Mouse (Mus musculus): ENCODE measurements at regions not wholly inside any gene's neighbourhood (a gene's known extent, or its start where the extent isn't known, plus 50 kb on each side); places are given as distances from the start of the nearest gene placed in this dataset.
"Not testable (repeated sequence)": the region's sequence is repeated elsewhere in the genome, so short reads cannot be mapped to it uniquely, and the experiment has no call there.

DNA sequence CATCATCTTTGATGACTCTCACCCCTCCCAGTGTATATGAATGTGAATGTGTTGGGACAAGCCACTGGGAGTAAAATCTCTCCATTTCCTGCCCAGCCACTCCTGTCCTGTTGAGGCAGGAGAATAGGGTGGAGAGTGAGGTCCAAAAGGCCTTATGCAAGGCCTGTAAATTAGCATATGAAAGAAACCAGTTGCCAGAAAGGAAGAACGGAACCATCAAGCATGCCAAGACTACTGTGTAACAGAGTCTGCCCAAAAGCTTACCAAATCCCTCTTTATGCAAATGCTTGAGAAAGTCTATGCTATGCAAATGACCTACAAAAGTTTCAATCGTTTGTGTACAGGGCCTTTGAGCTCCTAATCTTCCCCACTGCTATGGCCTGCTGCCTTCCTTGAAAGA, 404.0 kb upstream of the Tbl1xr1 start:
- no peak for TF ChIP-seq POLR2A (IDR thresholded peaks at IDR 0.05; ENCODE audit: low read depth, low read length)
- no peak for TF ChIP-seq CTCF (IDR thresholded peaks at IDR 0.05; ENCODE audit: borderline replicate concordance, insufficient read depth, low read length)
- no peak overlapping the region for H3K27ac ChIP-seq (ENCODE audit: insufficient read depth, low read length)
- no peak overlapping the region for H3K4me3 ChIP-seq (ENCODE audit: insufficient read depth, low read length)
- no peaks in the 10 kb centered on the region for H3K4me1 ChIP-seq (ENCODE audit: control insufficient read depth, insufficient read depth, low read length)

DNA sequence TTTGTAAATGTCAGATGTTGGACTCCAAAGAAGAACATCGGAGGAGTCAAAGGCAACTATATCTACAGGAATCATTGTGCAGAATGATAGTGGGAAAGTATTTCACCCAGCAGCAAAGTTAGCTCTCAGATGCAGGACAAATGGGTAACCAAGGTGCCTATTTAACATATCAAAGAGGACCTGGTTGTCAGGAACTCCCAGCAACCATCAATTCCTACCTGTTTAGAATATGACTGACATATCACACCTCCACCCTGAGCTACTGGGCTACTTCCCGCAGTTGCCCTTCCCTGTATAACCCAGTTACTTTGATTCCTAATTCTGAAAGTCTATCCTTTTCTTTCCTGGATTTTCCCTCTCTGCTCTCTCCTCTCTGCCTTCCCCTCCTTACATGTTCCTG, 403.0 kb upstream of the Tbl1xr1 start:
- Histone ChIP-seq H3K4me3 (ENCODE audit: insufficient read depth, low read length) (no peak overlapping the region), H3K4me1 (ENCODE audit: control insufficient read depth, insufficient read depth, low read length) (no peaks in the 10 kb centered on the region), H3K27ac (ENCODE audit: insufficient read depth, low read length) (no peak overlapping the region)
- TF ChIP-seq CTCF (IDR thresholded peaks at IDR 0.05; ENCODE audit: borderline replicate concordance, insufficient read depth, low read length) = no peak
- TF ChIP-seq POLR2A (IDR thresholded peaks at IDR 0.05; ENCODE audit: low read depth, low read length) = no peak

GRCm38 (mm10) chr3:21678265-21678664, 398.2 kb upstream of the Tbl1xr1 start:
- TF ChIP-seq CTCF (IDR thresholded peaks at IDR 0.05; ENCODE audit: borderline replicate concordance, insufficient read depth, low read length) (no peak), POLR2A (IDR thresholded peaks at IDR 0.05; ENCODE audit: low read depth, low read length) (no peak)
- Histone ChIP-seq H3K4me3 (ENCODE audit: insufficient read depth, low read length) (no peak overlapping the region), H3K4me1 (ENCODE audit: control insufficient read depth, insufficient read depth, low read length) (no peaks in the 10 kb centered on the region), H3K27ac (ENCODE audit: insufficient read depth, low read length) (no peak overlapping the region)

DNA sequence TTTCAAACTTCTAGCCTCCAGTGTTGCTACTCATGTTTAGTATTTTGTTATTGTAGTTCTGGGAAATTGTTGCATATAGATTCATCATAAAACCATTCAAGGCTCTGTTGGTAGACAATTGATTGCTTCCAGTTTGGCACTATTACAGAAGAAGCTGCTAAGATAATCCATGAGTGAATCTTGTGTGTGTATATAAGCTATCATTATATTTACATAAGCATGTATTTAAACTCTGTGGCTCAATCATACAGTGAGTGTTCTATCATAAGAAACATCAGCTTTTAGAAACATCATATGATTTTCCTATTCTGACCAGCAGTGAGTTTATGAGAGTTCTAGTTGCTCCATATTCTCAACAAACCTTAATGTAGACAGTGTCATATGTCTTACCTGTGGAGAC, 397.7 kb upstream of the Tbl1xr1 start:
- H3K27ac ChIP-seq (ENCODE audit: insufficient read depth, low read length) = no peak overlapping the region
- no peak for TF ChIP-seq CTCF (IDR thresholded peaks at IDR 0.05; ENCODE audit: borderline replicate concordance, insufficient read depth, low read length)
- no peak for TF ChIP-seq POLR2A (IDR thresholded peaks at IDR 0.05; ENCODE audit: low read depth, low read length)

DNA sequence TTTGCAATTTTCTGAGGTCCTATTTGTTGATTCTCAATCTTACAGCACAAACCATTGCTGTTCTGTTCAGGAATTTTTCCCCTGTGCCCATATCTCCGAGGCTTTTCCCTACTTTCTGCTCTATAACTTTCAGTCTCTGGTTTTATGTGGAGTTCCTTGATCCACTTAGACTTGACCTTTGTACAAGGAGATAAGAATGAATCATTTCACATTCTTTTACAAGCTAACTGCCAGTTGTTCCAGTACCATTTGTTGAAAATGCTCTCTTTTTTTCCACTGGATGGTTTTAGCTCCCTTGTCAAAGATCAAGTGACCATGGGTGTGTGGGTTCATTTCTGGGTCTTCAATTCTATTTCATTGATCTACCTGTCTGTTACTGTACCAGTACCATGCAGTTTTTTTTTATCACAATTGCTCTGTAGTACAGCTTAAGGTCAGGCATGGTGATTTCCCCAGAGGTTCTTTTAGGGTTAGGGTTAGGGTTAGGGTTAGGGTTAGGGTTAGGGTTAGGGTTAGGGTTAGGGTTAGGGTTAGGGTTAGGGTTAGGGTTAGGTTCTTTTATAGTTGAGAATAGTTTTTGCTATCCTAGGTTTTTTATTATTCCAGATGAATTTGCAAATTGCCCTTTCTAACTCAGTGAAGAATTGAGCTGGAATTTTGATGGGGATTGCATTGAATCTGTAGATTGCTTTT, 378.3 kb upstream of the Tbl1xr1 start:
- H3K27ac ChIP-seq (ENCODE audit: insufficient read depth, low read length); H3K4me1 ChIP-seq (ENCODE audit: control insufficient read depth, insufficient read depth, low read length); H3K4me3 ChIP-seq (ENCODE audit: insufficient read depth, low read length): not testable (repeated sequence)

More for the DNA sequence above, 397.7 kb upstream of the Tbl1xr1 start:
- H3K4me1 ChIP-seq (ENCODE audit: control insufficient read depth, insufficient read depth, low read length) = no peaks in the 10 kb centered on the region
- H3K4me3 ChIP-seq (ENCODE audit: insufficient read depth, low read length) = no peak overlapping the region

GRCm38 (mm10) chr3:21699526-21699925, 376.9 kb upstream of the Tbl1xr1 start:
- TF ChIP-seq POLR2A (IDR thresholded peaks at IDR 0.05; ENCODE audit: low read depth, low read length) (no peak), CTCF (IDR thresholded peaks at IDR 0.05; ENCODE audit: borderline replicate concordance, insufficient read depth, low read length) (no peak)
- no peaks in the 10 kb centered on the region for H3K4me1 ChIP-seq (ENCODE audit: control insufficient read depth, insufficient read depth, low read length)
- peak overlapping the region; percentile 60; the same call in 1 of the 2 replicates for H3K27ac ChIP-seq (ENCODE audit: insufficient read depth, low read length)
- H3K4me3 ChIP-seq (ENCODE audit: insufficient read depth, low read length) = no peak overlapping the region

GRCm38 (mm10) chr3:21700326-21700725, 376.1 kb upstream of the Tbl1xr1 start:
- Histone ChIP-seq H3K4me3 (ENCODE audit: insufficient read depth, low read length) (no peak overlapping the region), H3K27ac (ENCODE audit: insufficient read depth, low read length) (no peak overlapping the region; the same call in 1 of the 2 replicates), H3K4me1 (ENCODE audit: control insufficient read depth, insufficient read depth, low read length) (no peaks in the 10 kb centered on the region)
- TF ChIP-seq POLR2A (IDR thresholded peaks at IDR 0.05; ENCODE audit: low read depth, low read length) (no peak), CTCF (IDR thresholded peaks at IDR 0.05; ENCODE audit: borderline replicate concordance, insufficient read depth, low read length) (no peak)

DNA sequence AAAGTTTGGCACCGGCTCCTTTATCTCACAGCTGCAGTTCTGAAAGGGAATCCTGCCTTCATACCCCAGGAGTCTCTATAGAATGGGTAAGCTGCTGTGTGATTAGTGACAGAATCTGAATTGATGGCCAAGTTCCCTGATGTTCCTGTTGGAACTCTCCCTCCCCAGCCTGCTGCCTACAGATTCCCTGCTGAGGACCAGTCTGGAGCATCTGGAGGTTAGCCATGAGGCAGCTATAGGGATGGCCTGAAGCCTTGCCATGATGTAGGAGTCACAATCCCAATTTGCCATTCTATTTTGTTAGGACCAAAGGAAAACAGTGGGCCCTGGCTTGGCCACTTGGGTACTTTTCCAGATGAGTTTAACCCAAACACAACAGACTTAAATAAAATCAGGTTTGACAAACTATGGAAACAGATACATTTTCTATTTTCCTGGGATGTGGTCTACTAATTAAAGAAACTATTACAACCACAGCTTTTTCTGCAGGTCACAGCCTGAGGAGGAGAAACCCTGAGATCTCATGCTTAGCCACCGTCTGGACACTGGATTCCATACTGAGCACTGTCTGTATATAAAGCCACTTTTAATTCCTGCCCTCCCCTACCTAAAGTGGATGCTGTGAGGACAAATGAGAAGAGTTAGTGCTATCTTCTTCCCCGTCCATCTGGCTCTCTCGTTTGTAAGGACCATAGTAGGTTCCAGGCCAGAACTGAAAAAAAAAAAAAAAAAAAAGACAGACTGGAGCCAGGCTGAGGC, 349.5 kb upstream of the Tbl1xr1 start:
- H3K4me3 ChIP-seq (ENCODE audit: insufficient read depth, low read length) = no peak overlapping the region
- no peak overlapping the region for H3K27ac ChIP-seq (ENCODE audit: insufficient read depth, low read length)
- no peak for TF ChIP-seq POLR2A (IDR thresholded peaks at IDR 0.05; ENCODE audit: low read depth, low read length)
- no peak for TF ChIP-seq CTCF (IDR thresholded peaks at IDR 0.05; ENCODE audit: borderline replicate concordance, insufficient read depth, low read length)
- peaks cover 2% of the 10 kb centered on the region; the same call in 1 of the 2 replicates for H3K4me1 ChIP-seq (ENCODE audit: control insufficient read depth, insufficient read depth, low read length)

DNA sequence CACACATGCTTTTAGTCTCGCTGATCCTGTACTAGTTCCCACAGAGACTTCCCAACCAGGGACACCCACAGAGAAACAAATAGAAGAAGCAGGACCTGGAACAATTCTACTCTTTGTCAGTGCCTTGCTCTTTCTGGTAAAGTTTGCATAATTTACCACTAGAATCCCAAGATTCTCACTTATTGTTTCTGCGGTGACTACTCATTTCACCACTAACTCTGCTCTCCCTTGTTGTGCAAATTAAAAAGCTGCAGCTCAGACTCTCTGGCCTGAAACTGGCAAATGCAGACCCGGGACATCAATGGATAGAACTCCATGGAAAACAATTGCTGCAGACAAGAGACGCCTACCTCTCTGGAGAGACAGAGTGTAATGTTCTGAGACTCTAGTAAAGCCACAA, 348.4 kb upstream of the Tbl1xr1 start:
- Histone ChIP-seq H3K4me3 (ENCODE audit: insufficient read depth, low read length) (no peak overlapping the region), H3K27ac (ENCODE audit: insufficient read depth, low read length) (no peak overlapping the region), H3K4me1 (ENCODE audit: control insufficient read depth, insufficient read depth, low read length) (peaks cover 2% of the 10 kb centered on the region; the same call in 1 of the 2 replicates)
- no peak for TF ChIP-seq POLR2A (IDR thresholded peaks at IDR 0.05; ENCODE audit: low read depth, low read length)
- no peak for TF ChIP-seq CTCF (IDR thresholded peaks at IDR 0.05; ENCODE audit: borderline replicate concordance, insufficient read depth, low read length)

DNA sequence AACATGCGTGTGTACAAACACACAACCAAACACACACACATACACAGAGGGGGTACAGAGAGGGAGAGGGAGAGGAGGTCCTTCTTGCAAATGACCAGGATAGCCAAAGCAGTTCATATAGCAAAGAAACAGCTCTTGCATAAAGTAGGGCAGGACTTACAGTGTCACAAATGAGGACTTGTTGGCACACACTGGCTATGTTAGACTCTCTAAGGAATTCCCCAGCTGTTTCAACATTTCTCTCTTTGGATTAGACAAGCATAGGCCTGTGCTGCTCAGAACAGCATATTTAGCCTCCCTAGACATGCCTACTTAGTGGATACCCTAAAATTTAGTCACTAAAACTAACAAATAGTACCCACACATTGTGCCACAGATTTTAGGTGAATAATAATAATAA, 347.1 kb upstream of the Tbl1xr1 start:
- no peak for TF ChIP-seq CTCF (IDR thresholded peaks at IDR 0.05; ENCODE audit: borderline replicate concordance, insufficient read depth, low read length)
- TF ChIP-seq POLR2A (IDR thresholded peaks at IDR 0.05; ENCODE audit: low read depth, low read length) = no peak
- Histone ChIP-seq H3K27ac (ENCODE audit: insufficient read depth, low read length) (no peak overlapping the region), H3K4me3 (ENCODE audit: insufficient read depth, low read length) (no peak overlapping the region), H3K4me1 (ENCODE audit: control insufficient read depth, insufficient read depth, low read length) (peaks cover 2% of the 10 kb centered on the region; the same call in 1 of the 2 replicates)

DNA sequence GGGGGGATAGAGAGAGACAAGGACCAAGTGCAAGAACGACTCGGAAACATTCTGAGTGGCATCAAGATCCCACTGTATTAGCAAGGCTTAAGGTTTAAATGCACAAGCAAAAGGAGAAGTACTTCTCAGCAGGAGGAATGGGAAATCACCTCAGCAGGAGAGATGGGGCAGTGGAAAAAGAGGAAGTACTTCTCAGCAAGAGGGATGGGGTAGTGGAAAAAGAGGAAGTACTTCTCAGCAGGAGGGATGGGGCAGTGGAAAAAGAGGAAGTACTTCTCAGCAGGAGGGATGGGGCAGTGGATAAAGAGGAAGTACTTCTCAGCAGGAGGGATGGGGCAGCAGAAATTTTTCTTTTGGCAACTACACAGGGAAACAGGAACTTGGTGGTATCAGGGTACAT, 340.8 kb upstream of the Tbl1xr1 start:
- not testable (repeated sequence) for H3K4me1 ChIP-seq (ENCODE audit: control insufficient read depth, insufficient read depth, low read length); H3K4me3 ChIP-seq (ENCODE audit: insufficient read depth, low read length); H3K27ac ChIP-seq (ENCODE audit: insufficient read depth, low read length)

Measured in embryonic fibroblast, embryonic 13.5 days (primary cell).